Mouse (Mus musculus): ENCODE data around the gene Timm8a2. TPM values are rescaled to one million over a fixed set of nuclear protein-coding genes. Genes with fewer than 3 reads are reported as not detected.

Gene Timm8a2
- polyA plus RNA-seq, 1 experiment from 2014 or later: not detected

DNA sequence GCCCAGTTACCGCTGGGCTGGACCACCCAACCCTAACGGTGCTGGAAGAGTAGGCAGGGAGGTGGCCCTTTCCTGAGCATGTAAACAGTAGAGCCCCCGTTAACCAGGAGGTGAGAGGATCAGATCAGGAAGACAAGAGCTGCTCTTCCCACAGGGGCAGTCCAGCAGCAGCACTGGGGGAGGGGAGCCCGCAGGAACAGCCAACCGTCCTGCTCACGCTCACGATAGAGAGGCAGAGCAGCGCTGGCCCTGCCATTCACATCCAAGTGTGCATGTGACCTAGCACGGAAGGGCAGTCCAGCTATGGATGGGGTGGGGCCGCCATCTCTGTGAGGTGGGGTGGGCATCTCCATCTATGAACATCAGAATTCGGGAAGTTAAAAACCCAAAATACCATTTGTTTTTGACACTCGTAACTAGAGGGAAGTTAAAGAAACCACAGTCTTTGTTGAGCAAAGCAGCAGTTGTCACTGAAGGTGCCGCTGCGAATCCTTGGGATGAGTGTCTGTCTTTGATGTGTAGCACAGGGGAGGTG lies 21.0 kb upstream of the Timm8a2 start:
- no peaks in the 10 kb centered on the region for H3K9me3 ChIP-seq
- no peak overlapping the region for H3K4me3 ChIP-seq (replicated peaks)
- H3K27ac ChIP-seq: no peak overlapping the region
- H3K36me3 ChIP-seq: peaks cover 41% of the 10 kb centered on the region
- no peak overlapping the region for H3K4me2 ChIP-seq (replicated peaks)
- no peak for ATAC-seq
- no peak overlapping the region for H3K9ac ChIP-seq (replicated peaks)
- H3K4me1 ChIP-seq (replicated peaks): no peaks in the 10 kb centered on the region
- 86% methylated on average over 14 of the region's 14 CpGs for WGBS
- H3K27me3 ChIP-seq: no peaks in the 10 kb centered on the region

DNA sequence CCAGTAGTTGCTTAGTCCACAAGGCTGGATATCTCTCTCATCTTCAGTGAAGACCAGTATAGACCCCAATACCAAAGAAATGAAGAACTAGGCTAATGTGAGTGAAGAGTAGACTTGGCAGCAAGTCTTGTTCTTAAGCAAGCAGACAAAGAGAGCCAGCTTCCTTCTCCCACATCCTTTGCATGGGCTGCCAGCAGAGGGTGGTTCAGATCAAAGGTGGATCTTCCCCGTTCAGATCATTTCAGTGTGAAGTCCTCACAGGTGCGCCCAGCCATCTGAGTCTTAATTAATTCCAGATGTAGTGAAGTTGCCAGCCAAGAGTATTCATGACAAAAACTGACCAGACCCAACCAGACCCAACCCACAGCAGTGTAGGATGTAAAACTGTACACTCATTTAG lies 16.5 kb upstream of the Timm8a2 start:
- no peaks in the 10 kb centered on the region for H3K4me1 ChIP-seq (replicated peaks)
- no peak for ATAC-seq
- H3K27ac ChIP-seq: no peak overlapping the region
- no peak overlapping the region for H3K9ac ChIP-seq (replicated peaks)
- H3K4me3 ChIP-seq (replicated peaks): no peak overlapping the region
- H3K9me3 ChIP-seq: no peaks in the 10 kb centered on the region
- 89% methylated on average over 2 of the region's 2 CpGs for WGBS
- H3K27me3 ChIP-seq: no peaks in the 10 kb centered on the region
- H3K4me2 ChIP-seq (replicated peaks): no peak overlapping the region
- peaks cover 44% of the 10 kb centered on the region for H3K36me3 ChIP-seq

DNA sequence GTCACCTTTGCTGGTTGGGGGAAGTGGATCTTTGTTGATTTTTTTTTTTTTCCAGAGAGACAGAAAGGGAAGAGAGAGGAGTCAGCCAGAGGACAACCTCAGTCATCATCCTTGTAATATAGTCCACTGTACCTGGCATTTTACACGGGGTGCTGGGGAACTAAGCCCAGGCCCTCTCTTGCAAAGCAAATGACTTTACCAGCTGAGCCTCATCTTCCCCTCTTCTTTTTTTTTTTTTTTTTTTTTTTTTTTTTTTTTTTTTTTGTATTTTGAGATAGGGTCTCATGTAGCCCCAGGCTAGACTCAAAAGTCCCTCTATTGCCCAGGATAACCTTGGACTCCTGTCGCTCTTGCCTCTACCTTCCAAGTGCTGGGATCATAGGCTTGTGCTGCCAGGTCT lies 15.1 kb upstream of the Timm8a2 start:
- Histone ChIP-seq H3K4me3 (replicated peaks) (no peak overlapping the region), H3K27me3 (no peaks in the 10 kb centered on the region), H3K4me1 (replicated peaks) (no peaks in the 10 kb centered on the region), H3K9me3 (no peaks in the 10 kb centered on the region), H3K27ac (no peak overlapping the region), H3K4me2 (replicated peaks) (no peak overlapping the region), H3K9ac (replicated peaks) (no peak overlapping the region), H3K36me3 (peaks cover 45% of the 10 kb centered on the region)
- WGBS: 94% methylated on average over 2 of the region's 2 CpGs
- ATAC-seq: no peak

DNA sequence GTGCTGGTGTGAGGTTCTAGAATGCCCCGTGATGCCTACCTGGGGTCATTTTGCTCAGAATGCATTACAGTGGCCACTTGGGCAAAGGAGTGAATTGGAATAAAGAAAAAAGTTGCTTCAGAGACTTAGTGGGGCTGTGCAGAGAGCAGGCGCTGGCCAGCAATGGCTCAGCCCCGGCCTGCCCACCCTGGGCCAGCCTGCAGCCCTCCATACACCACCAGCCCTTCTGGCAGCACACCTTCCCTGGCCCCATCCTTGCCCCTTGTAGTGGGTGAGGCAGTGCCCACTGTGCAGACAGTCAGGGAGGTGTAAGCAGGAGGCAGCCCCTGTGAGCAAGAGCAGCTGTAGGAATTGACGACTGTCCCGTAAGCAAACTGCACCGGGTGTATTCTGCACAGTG lies 13.9 kb upstream of the Timm8a2 start:
- no peak overlapping the region for H3K27ac ChIP-seq
- no peaks in the 10 kb centered on the region for H3K27me3 ChIP-seq
- no peak overlapping the region for H3K9ac ChIP-seq (replicated peaks)
- no peak overlapping the region for H3K4me3 ChIP-seq (replicated peaks)
- H3K4me1 ChIP-seq (replicated peaks): no peaks in the 10 kb centered on the region
- ATAC-seq: no peak
- WGBS: 97% methylated on average over 6 of the region's 6 CpGs
- H3K36me3 ChIP-seq: peaks cover 42% of the 10 kb centered on the region
- H3K9me3 ChIP-seq: no peaks in the 10 kb centered on the region
- H3K4me2 ChIP-seq (replicated peaks): no peak overlapping the region

DNA sequence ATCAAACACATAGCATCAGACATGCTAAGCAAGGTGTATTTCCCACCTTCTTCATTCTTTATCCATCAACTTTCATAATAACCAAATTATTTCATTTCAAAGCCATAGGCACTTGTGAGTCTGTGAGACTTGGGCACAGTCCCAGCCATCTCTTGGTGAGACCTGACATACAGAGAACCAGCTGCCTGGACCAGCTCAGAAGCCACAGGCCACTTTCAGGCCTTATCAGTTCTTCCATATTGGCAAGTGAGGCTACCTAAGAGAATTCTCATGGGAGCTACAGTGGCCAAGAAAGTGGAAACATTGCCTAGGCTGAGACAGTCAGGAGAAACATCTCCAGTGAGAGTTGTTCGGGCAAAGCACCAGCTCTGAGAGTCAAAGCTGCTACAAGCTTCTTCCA lies 11.4 kb upstream of the Timm8a2 start:
- H3K4me1 ChIP-seq (replicated peaks): no peaks in the 10 kb centered on the region
- no peak overlapping the region for H3K27ac ChIP-seq
- H3K9me3 ChIP-seq: no peaks in the 10 kb centered on the region
- H3K36me3 ChIP-seq: peaks cover 42% of the 10 kb centered on the region
- H3K4me2 ChIP-seq (replicated peaks): no peak overlapping the region
- H3K9ac ChIP-seq (replicated peaks): no peak overlapping the region
- no peak overlapping the region for H3K4me3 ChIP-seq (replicated peaks)
- ATAC-seq: no peak
- WGBS: 88% methylated on average over 1 of the region's 1 CpGs
- no peaks in the 10 kb centered on the region for H3K27me3 ChIP-seq

DNA sequence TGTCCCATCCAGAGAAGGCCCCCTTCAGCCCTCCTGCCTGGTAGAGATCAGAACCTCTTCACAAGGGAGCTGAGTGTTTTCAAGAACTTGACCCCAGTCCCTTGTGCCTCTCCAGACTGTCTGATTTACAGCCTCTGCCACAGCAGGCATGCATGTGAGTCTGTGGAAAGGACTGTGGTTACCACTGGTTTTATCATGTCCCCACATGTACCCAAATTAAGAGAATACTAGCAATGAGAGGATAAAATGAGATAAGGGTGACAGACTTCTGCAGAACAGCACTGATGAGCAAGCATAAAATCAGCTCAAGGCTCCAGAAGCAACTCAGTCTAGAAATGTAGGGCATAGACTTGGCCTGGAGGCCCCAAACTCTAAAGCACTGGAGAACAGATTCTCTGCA lies 10.5 kb upstream of the Timm8a2 start:
- Histone ChIP-seq H3K9me3 (no peaks in the 10 kb centered on the region), H3K4me3 (replicated peaks) (no peak overlapping the region), H3K27me3 (no peaks in the 10 kb centered on the region), H3K4me2 (replicated peaks) (no peak overlapping the region), H3K9ac (replicated peaks) (no peak overlapping the region), H3K27ac (no peak overlapping the region), H3K4me1 (replicated peaks) (no peaks in the 10 kb centered on the region), H3K36me3 (peaks cover 33% of the 10 kb centered on the region)
- ATAC-seq: no peak

DNA sequence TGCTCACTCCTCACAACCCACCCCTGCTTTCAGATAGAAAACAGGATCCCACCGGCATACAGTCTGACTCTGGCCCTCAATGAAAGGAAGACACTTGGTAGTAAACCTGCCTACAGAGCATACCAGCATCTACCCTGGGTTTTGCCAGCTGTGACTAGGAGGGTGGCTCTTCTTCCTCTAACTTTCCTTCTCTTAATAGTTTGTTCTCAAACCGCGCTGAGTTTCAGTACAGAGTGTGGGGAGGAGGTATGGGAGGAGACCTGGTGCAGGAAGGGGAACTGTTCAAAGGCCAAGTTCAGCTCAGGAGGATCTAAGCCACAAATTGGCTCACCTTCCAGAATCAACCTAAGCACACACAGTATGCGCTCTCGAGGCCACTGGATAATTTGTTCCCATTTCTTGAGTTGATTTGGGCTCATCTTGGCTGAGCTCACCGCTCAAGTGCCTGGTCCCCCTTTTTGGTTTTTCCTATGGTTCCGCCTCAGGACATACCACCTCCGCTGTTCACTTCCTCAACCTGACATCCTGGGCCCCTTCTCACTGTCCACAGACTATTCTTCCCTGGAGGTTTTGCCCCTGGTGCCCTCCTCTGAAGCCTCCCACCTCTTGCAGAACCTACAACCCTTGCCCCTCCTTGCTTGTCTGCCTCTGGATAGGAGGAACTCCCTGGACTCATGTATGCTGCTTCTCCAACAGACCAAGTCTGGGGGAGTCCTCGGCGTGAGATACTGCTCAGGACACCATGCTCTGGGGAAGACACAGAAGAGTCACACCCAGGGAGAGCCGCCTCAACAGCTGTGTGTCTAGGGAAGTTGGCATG lies 5.3 kb upstream of the Timm8a2 start:
- Histone ChIP-seq H3K9me3 (no peaks in the 10 kb centered on the region), H3K27ac (no peak overlapping the region), H3K4me2 (replicated peaks) (no peak overlapping the region), H3K36me3 (no peaks in the 10 kb centered on the region), H3K4me3 (replicated peaks) (no peak overlapping the region), H3K27me3 (no peaks in the 10 kb centered on the region), H3K9ac (replicated peaks) (no peak overlapping the region), H3K4me1 (replicated peaks) (no peaks in the 10 kb centered on the region)
- WGBS: 94% methylated on average over 11 of the region's 11 CpGs
- no peak for ATAC-seq

DNA sequence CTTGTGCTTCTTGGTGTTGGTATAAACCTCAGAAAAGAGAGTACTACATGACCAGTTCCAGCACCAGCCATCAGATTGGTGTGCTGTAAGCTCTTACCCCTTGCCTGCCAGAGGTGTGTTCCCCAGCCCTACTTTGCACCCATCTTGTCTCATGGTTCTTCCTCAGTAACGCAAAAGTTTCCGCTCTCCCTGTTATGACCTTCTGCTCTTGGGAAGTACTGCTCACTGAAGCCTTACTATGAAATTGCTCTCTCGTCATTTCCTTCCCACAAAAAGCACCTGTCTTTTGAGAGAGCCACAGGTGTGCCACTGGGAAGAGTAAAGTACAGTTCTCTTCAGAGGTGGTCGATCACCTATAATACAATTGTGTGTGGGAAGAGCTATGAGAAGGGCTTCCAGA lies 4.6 kb upstream of the Timm8a2 start:
- Histone ChIP-seq H3K27ac (no peak overlapping the region), H3K4me1 (replicated peaks) (no peaks in the 10 kb centered on the region), H3K36me3 (no peaks in the 10 kb centered on the region), H3K4me2 (replicated peaks) (no peak overlapping the region), H3K27me3 (no peaks in the 10 kb centered on the region), H3K9me3 (no peaks in the 10 kb centered on the region), H3K4me3 (replicated peaks) (no peak overlapping the region), H3K9ac (replicated peaks) (no peak overlapping the region)
- ATAC-seq: no peak
- WGBS: 93% methylated on average over 4 of the region's 4 CpGs

DNA sequence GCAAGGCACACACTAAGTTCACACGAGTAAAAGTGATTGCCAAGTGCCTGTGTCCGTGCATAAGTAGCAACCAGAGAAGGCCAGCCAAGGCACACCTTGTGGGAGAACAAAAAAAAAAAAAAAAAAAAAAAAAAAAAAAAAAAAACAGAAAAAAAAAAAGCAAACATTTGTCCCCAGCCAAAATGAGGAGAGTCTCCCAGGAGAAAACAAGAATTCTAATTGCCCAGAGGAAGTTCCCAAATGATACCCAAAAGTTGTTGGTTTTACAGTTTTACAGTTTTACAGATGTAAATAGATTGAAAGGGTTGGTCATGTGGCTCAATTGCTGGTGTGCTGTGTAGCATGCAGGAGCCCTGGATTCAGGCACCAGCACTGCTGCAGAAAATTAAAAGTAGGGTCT lies 2.4 kb upstream of the Timm8a2 start:
- H3K9me3 ChIP-seq: no peaks in the 10 kb centered on the region
- no peaks in the 10 kb centered on the region for H3K4me1 ChIP-seq (replicated peaks)
- H3K4me2 ChIP-seq (replicated peaks): no peak overlapping the region
- 90% methylated on average over 2 of the region's 2 CpGs for WGBS
- H3K9ac ChIP-seq (replicated peaks): no peak overlapping the region
- H3K27ac ChIP-seq: no peak overlapping the region
- H3K36me3 ChIP-seq: no peaks in the 10 kb centered on the region
- H3K4me3 ChIP-seq (replicated peaks): no peak overlapping the region
- no peaks in the 10 kb centered on the region for H3K27me3 ChIP-seq
- ATAC-seq: no peak

DNA sequence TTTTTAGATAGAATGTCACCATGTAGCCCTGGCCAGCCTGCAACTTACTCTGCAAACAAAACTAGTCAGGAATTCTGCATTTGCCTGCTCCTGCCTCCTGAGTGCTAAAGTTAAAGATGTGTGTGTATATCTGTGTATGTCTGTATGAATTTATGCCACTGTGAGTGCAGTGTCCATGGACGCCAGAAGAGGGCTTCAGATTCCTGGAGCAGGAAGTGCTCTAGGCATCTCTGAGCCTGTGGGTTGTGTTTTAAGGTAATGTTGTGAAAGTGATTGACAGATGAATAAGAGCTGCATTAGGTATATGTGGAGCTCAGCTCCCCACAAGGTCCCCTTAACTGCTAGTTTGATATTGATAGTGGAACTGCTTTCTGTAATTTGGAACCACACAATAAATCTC lies 707 bp downstream of the Timm8a2 start:
- no peaks in the 10 kb centered on the region for H3K9me3 ChIP-seq
- no peaks in the 10 kb centered on the region for H3K4me1 ChIP-seq (replicated peaks)
- H3K9ac ChIP-seq (replicated peaks): no peak overlapping the region
- H3K36me3 ChIP-seq: no peaks in the 10 kb centered on the region
- H3K27ac ChIP-seq: no peak overlapping the region
- H3K4me3 ChIP-seq (replicated peaks): no peak overlapping the region
- ATAC-seq: no peak
- WGBS: 96% methylated on average over 1 of the region's 1 CpGs
- H3K4me2 ChIP-seq (replicated peaks): no peak overlapping the region
- H3K27me3 ChIP-seq: no peaks in the 10 kb centered on the region

DNA sequence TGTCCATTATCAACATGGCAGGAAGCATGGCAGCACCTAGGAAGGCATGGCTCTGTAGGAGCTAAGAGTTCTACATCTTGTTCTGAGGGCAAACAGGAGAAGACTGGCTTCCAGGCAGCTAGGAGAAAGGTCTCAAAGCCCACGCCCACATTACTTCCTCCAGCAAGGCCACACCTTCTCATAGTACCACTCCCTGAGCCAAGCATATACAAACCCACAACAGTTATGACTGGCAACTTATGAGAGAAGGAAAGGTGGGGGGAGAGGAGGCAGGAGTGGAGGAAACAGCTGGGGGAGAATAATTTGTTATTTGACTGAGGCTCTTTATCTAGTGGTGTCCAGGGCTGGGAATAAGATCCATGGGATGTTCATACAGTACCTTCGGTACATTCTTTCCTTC lies 1.4 kb downstream of the Timm8a2 start:
- no peak overlapping the region for H3K4me2 ChIP-seq (replicated peaks)
- H3K4me1 ChIP-seq (replicated peaks): no peaks in the 10 kb centered on the region
- H3K4me3 ChIP-seq (replicated peaks): no peak overlapping the region
- H3K27me3 ChIP-seq: no peaks in the 10 kb centered on the region
- no peaks in the 10 kb centered on the region for H3K9me3 ChIP-seq
- no peak overlapping the region for H3K27ac ChIP-seq
- WGBS: 92% methylated on average over 2 of the region's 2 CpGs
- no peaks in the 10 kb centered on the region for H3K36me3 ChIP-seq
- no peak for ATAC-seq
- no peak overlapping the region for H3K9ac ChIP-seq (replicated peaks)

DNA sequence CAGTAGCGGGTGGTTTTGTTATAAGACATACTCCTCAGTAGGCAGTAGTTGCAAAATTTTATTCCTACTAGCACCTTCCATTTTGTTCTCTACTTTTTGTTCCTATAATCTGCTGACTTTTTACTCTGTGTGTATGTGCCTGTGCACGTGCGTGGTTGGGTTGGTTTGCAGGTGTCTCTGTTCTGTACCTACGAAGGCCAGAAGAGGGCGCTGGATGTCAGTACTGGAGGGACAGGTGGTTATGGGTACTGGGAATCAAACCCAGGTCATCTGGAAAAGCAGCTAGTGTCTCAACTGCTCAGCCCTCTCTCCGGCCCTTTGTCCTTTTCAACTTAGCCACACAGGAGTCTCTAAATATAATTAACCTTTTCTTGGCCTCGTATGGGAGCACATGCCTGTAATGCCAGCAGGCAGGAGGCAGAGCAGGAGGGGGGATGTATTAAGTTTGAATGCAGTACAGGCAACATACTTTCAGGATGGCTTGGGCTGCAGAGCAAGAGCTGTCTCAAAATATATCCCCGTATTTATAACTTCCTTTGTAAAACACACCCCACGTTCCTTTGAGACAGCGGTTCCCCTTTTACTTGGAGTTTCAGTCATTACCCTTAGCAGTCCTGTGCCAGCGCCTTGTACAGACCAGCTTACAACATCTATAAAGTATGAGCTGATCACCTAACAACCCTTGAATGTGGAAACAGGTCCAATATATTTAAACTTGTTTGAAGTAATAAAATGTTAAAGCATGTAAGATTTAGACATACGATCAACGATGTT lies 4.6 kb downstream of the Timm8a2 start:
- no peaks in the 10 kb centered on the region for H3K9me3 ChIP-seq
- H3K36me3 ChIP-seq: no peaks in the 10 kb centered on the region
- no peak overlapping the region for H3K27ac ChIP-seq
- H3K4me3 ChIP-seq (replicated peaks): no peak overlapping the region
- WGBS: 87% methylated on average over 13 of the region's 13 CpGs
- no peak for ATAC-seq
- H3K27me3 ChIP-seq: no peaks in the 10 kb centered on the region
- no peaks in the 10 kb centered on the region for H3K4me1 ChIP-seq (replicated peaks)
- no peak overlapping the region for H3K4me2 ChIP-seq (replicated peaks)
- no peak overlapping the region for H3K9ac ChIP-seq (replicated peaks)

All from midbrain, embryonic 13.5 days (tissue).